Mouse (Mus musculus) stomach, postnatal 0 days (tissue): ENCODE data around the gene Psma7.

Experiments used
- CTCF ChIP-seq: IDR thresholded peaks from 2 replicates; pipeline ENCODE4 v1.5.1; 2016; ENCODE audit warnings: antibody characterized with exemption, low read depth, mild to moderate bottlenecking, moderate library complexity
- EP300 ChIP-seq: optimal IDR thresholded peaks from 2 replicates; pipeline ENCODE3; 2016; ENCODE audit warnings: antibody characterized with exemption

DNA sequence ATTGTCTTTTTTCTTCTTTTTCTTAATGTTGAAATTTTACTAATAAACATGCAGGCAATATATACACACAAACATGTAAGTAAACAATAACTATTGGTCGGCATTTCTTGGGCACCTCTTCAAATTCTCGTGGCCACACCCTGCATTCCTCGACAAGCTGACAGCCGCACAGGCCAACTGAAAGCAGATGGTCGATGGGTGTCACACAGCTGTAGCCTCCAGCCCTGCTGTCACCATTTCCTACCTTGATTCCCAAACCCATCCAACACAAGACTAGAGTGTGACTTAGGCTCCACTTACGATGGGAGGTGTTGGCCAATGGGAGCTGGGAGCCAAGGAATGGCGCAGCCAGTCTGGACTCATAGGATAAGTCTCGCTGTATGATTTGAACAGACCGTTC is 40.6 kb downstream of the Psma7 start:
- TF ChIP-seq EP300 = no peak
- no peak for TF ChIP-seq CTCF
